Mouse (Mus musculus) midbrain, embryonic 14.5 days (tissue): ENCODE results near the gene Duoxa1. TPM values are rescaled to one million over a fixed set of nuclear protein-coding genes. Genes with fewer than 3 reads are reported as not detected.
A peak's percentile ranks its signal among the peaks of the same experiment; 100 is the strongest.

Experiments
- ATAC-seq: fragments of 200-750 bp; cut with Nextera tagmentation; 2 replicates; pipeline ENCODE4 v1.8.0; 2017; ENCODE audit warnings: moderate number of reproducible peaks, moderate library complexity; ENCODE audit not compliant: low FRiP score, low TSS enrichment
- DNase-seq: peaks from one replicate; pipeline ENCODE4 v3.0.0-alpha.2; 2015
- H3K27ac ChIP-seq: fragments of 300-500 bp; sonication (generic); replicated peaks from 2 replicates; pipeline ENCODE4 v1.5.1; 2014; ENCODE audit warnings: mild to moderate bottlenecking, low read depth, low read length, moderate library complexity
- H3K27me3 ChIP-seq: fragments of 300-500 bp; sonication (generic); 2 replicates; pipeline ENCODE4 v1.6.1; 2014; ENCODE audit warnings: low read length, control low read depth, mixed read lengths; ENCODE audit not compliant: control insufficient read depth, insufficient read depth
- H3K36me3 ChIP-seq: fragments of 300-500 bp; sonication (generic); 2 replicates; pipeline ENCODE4 v1.6.1; 2014; ENCODE audit warnings: low read length, control low read depth; ENCODE audit not compliant: control insufficient read depth, insufficient read depth
- H3K4me1 ChIP-seq: fragments of 300-500 bp; sonication (generic); 2 replicates; pipeline ENCODE4 v1.6.1; 2014; ENCODE audit warnings: mild to moderate bottlenecking, antibody characterized with exemption, low read length, control low read depth; ENCODE audit not compliant: control insufficient read depth, insufficient read depth
- H3K4me2 ChIP-seq: fragments of 300-500 bp; sonication (generic); 2 replicates; pipeline ENCODE4 v1.6.1; 2014; ENCODE audit warnings: mild to moderate bottlenecking, low read length, moderate library complexity
- H3K4me3 ChIP-seq: fragments of 300-500 bp; sonication (generic); replicated peaks from 2 replicates; pipeline ENCODE4 v1.5.1; 2014; ENCODE audit warnings: low read depth, low read length
- H3K9ac ChIP-seq: fragments of 300-500 bp; sonication (generic); replicated peaks from 2 replicates; pipeline ENCODE4 v1.6.1; 2014; ENCODE audit warnings: mild to moderate bottlenecking, low read length, moderate library complexity
- H3K9me3 ChIP-seq: fragments of 300-500 bp; sonication (generic); 2 replicates; pipeline ENCODE4 v1.6.1; 2016; ENCODE audit warnings: low read length, control low read depth, mixed read lengths; ENCODE audit not compliant: control insufficient read depth
- WGBS: fragments of 180-500 bp; shearing (Covaris S2); extraction: QIAGEN DNeasy Blood & Tissue Kit; methylation state at CpG from one replicate; pipeline ENCODE4 v1.1.7; 2014; 5-methylcytosine and 5-hydroxymethylcytosine counted together
- polyA plus RNA-seq: library from polyadenylated mRNA; unstranded; fragments of >200 nt; fragmentation: Nextera tagmentation; extraction: Ambion mirVana; gene quantifications from 2 replicates; pipeline ENCODE4 v1.2.1, GENCODE M21; 2014

Gene Duoxa1
- polyA plus RNA-seq, 1 experiment from 2014 or later: 0.25 TPM

DNA sequence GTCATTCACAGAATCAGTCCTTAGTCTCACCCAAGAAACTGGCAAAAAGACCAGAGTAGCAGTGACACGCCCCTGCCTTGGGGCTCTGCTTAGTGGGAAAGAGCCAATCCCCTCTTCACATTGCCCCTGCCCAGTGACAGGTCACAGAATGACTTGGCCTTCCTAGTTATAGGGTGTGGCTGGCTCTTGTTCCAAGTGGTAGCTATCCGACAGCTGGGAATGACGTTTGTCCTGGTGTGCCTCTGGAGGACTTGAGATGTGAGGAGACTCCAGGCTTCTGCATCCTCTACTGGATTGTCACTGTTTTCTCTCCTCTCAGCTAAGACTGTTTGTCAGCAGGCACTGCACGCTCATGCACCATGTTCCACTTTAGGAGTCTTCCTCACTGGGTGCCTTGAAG, 3.9 kb upstream of the Duoxa1 start:
- Histone ChIP-seq H3K27me3 (peaks cover 24% of the 10 kb centered on the region), H3K9me3 (no peaks in the 10 kb centered on the region), H3K27ac (no peak overlapping the region), H3K36me3 (no peaks in the 10 kb centered on the region), H3K9ac (no peak overlapping the region), H3K4me3 (no peak overlapping the region), H3K4me2 (no peak overlapping the region), H3K4me1 (peaks cover 6% of the 10 kb centered on the region; the same call in 1 of the 2 replicates)
- WGBS: 75% methylated on average over 4 of the region's 4 CpGs
- DNase-seq (no peak), ATAC-seq (no peak)

DNA sequence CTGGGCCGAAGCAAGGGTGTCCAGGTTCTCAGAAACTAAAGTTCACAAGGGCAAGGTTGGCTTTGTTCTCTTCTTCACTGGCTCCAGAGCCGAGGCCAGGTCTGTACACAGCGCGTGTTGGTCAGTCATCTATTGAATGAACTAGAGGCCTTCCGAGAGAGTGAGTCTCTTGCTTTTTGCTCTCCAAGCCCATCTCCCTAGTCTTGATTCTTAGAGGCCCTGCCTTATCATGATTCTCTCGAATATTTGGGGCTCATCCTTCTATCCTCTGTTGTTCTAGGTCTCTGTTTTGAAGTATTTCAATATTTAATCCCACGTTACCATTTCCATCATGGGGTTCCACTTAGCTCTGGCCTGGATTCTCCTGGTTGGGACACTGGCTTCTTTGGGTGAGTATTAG, 1.8 kb upstream of the Duoxa1 start, which contains the start of gene Duox1:
Gene Duox1 (plus strand): TSS at position 301 of the 400 bp plus-strand sequence.
- Histone ChIP-seq H3K4me3 (no peak within 1 kb of the TSS), H3K36me3 (no peaks in the 10 kb centered on the region), H3K9ac (no peak within 1 kb of the TSS), H3K9me3 (no peaks in the 10 kb centered on the region), H3K27ac (no peak within 1 kb of the TSS), H3K27me3 (peaks cover 24% of the 10 kb centered on the region), H3K4me1 (peaks cover 6% of the 10 kb centered on the region; the same call in 1 of the 2 replicates), H3K4me2 (no peak within 1 kb of the TSS)
- DNase-seq (no peak), ATAC-seq (no peak)
- WGBS: 88% methylated on average over 7 of the region's 7 CpGs

DNA sequence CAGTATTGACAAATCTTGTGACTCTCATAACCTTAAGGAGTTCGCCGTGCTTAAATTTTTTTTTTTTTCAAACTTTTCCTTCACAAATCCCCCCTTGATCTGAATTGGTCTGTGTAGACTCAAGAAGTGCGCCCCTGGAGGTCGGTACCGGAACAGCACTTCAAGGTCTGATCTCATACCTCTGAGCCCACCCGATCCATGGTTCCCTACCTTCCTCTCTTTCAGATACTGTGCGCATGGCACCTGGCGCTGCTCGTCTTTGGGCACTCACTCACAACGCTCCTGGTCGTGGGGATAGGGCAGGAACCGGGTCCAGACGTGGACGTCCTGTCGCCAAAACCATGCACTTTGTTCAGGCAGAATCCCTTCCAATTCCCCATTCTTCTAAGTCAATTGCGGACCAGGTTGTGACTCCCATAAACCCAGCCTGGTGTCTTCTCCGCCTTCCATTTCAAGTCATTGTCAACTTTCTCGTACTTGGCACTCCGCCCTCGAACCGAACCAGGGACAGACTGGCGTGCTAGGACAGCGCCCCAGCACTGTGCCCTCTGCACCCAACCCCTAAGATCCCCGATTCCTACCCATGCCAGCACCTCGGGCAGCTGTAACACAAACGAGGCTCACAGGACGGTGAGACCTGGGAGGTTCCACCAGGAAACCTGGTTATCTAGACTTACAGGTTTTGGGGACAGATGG, 660 bp downstream of the Duoxa1 start:
- WGBS: 4% methylated on average over 27 of the region's 27 CpGs
- Histone ChIP-seq H3K4me2 (peak overlapping the region; percentile 37), H3K4me1 (peaks cover 6% of the 10 kb centered on the region; the same call in 1 of the 2 replicates), H3K27me3 (peaks cover 24% of the 10 kb centered on the region), H3K9ac (no peak overlapping the region), H3K4me3 (0 out of 2 replicates have a peak overlapping the region, but pooled peaks have one; percentile 12), H3K27ac (no peak overlapping the region), H3K9me3 (no peaks in the 10 kb centered on the region), H3K36me3 (no peaks in the 10 kb centered on the region)
- peak; percentile 84 for DNase-seq
- no peak for ATAC-seq

DNA sequence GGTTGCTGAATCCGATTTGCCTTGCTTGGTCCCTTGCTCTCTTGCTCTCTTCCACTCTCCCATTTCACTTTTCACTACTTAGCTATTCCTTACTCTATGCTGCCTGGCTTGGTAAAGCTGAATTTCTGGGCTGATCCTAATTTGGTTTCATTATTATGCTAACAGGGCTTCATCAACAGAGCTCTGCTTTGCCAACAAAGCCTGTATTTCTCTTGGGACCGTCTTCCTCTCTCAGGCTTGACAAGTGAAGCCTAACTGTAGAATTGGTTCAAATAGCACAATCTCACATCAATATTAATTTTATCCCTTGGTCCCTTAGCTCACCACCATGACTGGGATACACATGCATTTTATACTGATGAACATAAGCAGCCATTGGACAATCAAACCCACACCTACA, 2.0 kb downstream of the Duoxa1 start:
- Histone ChIP-seq H3K4me1 (peaks cover 6% of the 10 kb centered on the region; the same call in 1 of the 2 replicates), H3K9me3 (no peaks in the 10 kb centered on the region), H3K27ac (no peak overlapping the region; the same call in 1 of the 2 replicates), H3K27me3 (peaks cover 24% of the 10 kb centered on the region), H3K36me3 (no peaks in the 10 kb centered on the region), H3K4me2 (no peak overlapping the region), H3K4me3 (no peak overlapping the region), H3K9ac (no peak overlapping the region)
- WGBS: 13% methylated on average over 2 of the region's 2 CpGs
- ATAC-seq (peak; percentile 49; the same call in 1 of the 2 replicates), DNase-seq (peak; percentile 79)

DNA sequence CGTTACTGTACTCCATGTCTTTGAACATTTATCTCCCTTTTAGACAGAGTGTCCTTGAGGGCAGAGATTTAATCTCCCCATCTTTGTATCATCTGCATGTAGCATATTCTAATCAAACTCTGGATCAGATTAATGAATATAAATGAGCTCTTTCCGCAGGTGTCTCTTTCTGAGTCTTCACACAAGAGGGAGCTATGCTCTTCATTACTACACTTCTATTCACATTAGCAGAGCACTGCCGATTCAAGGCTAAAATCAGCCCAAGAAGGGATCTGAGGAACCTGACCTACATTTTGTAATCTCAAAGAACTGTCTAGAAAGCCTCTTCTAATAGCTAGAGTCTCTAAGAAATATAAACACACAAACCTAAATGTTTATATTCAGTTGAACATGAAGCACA, 3.9 kb downstream of the Duoxa1 start:
- Histone ChIP-seq H3K36me3 (no peaks in the 10 kb centered on the region), H3K27ac (no peak overlapping the region), H3K27me3 (peaks cover 22% of the 10 kb centered on the region), H3K4me1 (peaks cover 6% of the 10 kb centered on the region; the same call in 1 of the 2 replicates), H3K9me3 (no peaks in the 10 kb centered on the region), H3K9ac (no peak overlapping the region), H3K4me3 (no peak overlapping the region), H3K4me2 (no peak overlapping the region)
- 36% methylated on average over 3 of the region's 3 CpGs for whole genome bisulfite sequencing
- ATAC-seq (no peak), DNase-seq (peak; percentile 58)

DNA sequence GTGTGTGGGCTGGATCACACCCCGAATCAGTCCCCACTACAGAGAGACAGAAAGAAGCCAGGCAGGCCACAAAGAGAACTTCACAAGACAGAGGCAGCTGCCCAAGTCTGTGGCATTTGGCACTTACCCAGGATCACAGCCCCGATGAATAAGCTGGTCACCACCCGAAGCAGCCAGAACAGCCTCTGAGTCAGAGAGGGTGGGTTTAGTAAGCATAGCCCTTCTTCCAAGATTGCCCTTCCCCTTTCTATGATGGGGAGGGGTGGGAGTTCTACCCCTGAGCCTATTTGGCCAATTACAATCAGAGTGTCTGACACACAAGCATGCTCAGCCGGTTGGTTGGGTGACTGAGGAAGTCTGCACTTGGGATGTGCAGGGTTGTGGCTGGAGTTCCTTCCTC, 7.3 kb downstream of the Duoxa1 start:
- H3K36me3 ChIP-seq: no peaks in the 10 kb centered on the region
- no peak overlapping the region for H3K9ac ChIP-seq
- peaks cover 11% of the 10 kb centered on the region; the same call in 1 of the 2 replicates for H3K4me1 ChIP-seq
- H3K9me3 ChIP-seq: no peaks in the 10 kb centered on the region
- no peak overlapping the region for H3K4me3 ChIP-seq
- no peak for DNase-seq
- WGBS: 71% methylated on average over 4 of the region's 4 CpGs
- H3K27me3 ChIP-seq: peaks cover 23% of the 10 kb centered on the region
- H3K4me2 ChIP-seq: no peak overlapping the region
- no peak for ATAC-seq
- H3K27ac ChIP-seq: no peak overlapping the region

DNA sequence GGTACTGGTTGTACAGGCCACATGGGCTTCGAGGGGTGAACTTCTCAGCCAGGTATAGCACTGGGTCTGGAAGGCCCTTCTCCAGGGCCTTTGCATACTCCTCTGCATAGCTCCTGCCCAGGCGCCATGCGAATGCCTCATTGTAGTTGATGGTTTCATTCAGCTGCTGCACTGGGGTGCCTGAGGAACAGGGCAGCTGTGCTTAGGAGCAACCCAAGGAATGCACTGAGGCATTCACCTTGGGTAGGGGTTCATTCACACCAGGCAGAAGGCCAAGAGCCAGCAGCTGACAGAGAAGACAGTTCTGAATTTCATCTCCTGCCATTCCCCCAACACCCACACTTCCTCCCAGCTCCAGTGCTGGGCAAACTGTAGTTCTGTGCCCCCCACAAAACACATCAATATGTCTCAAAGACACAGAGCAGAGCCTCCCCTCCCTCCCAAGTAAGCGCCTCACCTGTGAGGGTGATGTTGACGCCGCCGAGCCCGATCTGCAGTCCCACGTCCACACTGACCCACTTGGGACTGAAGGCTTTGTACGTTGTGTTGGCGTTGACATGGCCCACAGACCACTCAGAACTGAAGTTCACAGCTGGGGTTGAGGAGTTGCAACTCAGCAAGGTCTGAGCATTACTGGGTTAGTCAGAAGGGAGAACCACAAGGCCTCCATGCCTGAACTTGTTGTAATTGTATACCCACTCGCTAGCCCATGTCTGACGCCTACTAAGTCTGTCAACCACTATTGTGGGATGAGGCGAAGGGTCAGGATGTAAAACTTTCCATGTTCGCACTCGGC, 8.2 kb downstream of the Duoxa1 start:
- DNase-seq: no peak
- Histone ChIP-seq H3K36me3 (no peaks in the 10 kb centered on the region), H3K4me2 (no peak overlapping the region), H3K27me3 (peaks cover 32% of the 10 kb centered on the region), H3K4me1 (peaks cover 15% of the 10 kb centered on the region; the same call in 1 of the 2 replicates), H3K27ac (no peak overlapping the region), H3K9me3 (no peaks in the 10 kb centered on the region), H3K9ac (no peak overlapping the region), H3K4me3 (no peak overlapping the region)
- 86% methylated on average over 16 of the region's 16 CpGs for WGBS
- no peak for ATAC-seq

DNA sequence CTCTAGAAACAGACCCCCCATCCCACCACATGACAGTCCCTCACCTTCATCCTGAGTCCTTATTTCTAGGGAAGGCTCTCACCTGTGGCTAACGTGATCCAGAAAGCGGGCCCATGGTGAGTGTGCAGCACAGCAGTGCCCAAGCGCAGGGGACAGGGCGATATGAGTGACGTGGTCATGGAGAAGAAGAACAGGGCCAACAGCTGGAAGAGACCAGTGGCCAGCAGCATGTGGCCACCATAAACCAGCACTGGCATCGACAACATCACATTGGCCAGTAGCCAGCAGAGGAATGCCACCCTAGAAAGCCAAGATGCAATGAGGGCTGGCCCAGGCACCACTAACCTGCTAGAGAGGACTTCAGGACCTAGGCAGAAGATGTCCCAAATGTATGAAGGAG, 9.0 kb downstream of the Duoxa1 start:
- no peak for ATAC-seq
- Histone ChIP-seq H3K27me3 (peaks cover 40% of the 10 kb centered on the region), H3K4me3 (no peak overlapping the region), H3K4me1 (peaks cover 15% of the 10 kb centered on the region; the same call in 1 of the 2 replicates), H3K36me3 (no peaks in the 10 kb centered on the region), H3K4me2 (no peak overlapping the region), H3K9me3 (no peaks in the 10 kb centered on the region), H3K27ac (no peak overlapping the region), H3K9ac (no peak overlapping the region)
- DNase-seq: no peak
- 88% methylated on average over 6 of the region's 6 CpGs for WGBS
